Mouse (Mus musculus) layer of hippocampus, adult 11-12 months (tissue): ENCODE data around the gene Nop53.
A peak's percentile ranks its signal among the peaks of the same experiment; 100 is the strongest.
"Not testable (repeated sequence)": the region's sequence is repeated elsewhere in the genome, so short reads cannot be mapped to it uniquely, and the experiment has no call there.

Source experiments
- DNase-seq: peaks from one replicate; pipeline ENCODE4 v3.0.0; 2022; ENCODE audit warnings: low spot score

Gene Nop53

DNA sequence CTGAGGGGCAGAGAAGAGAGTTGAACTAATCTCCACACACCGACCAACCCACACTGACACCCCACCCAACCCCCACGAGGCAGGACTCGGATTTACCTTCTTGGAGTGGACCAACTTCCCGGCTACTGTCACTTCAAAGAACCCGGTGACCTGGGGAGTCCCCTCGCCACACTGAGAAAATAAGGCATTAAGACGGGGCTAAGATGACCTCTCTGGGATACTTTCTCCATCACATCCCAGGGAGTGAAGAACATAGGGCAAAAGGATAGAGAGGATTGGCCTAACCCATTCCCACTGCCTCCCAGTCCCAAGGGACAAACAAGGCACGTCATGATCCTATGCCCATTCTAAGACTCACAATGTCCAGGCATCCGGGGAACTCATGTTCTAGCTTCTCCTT is 25.9 kb downstream of the Nop53 start:
- no peak for DNase-seq

DNA sequence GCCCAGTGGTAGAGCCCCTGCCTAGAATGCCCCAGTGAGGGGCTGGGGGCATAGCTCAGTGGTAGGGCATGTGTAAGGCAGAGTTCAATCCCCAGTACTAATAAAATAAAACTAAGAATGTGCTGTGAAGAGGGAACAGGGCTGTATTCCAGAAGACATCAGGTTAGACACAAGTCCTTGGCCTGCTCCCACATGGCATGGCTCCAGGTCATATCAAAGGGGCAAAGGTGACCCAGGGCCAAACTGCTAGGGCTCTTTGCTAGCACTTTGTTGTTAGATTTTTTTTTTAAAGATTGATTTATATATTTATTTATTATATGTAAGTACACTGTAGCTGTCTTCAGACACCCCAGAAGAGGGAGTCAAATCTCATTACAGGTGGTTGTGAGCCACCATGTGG is 27.5 kb downstream of the Nop53 start:
- DNase-seq = no peak

DNA sequence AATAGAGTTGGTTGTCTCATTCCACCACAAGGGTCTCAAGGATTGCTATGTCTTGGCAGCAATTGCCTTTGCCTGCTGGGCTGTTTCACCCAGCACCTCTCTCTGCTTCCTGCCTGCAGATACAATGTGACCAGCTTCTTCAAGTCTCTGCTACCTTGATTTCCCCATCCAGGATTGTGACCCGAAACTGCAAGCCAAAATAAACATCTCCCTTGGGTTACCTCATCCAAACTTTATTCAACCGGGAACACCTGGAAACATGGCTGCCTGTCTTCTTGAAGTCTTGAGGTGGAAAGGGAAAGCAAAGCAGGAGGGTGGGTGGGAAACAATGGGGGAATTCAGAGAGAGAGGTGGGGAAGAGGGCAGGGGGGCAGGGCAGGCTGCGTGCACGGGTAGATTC is 28.9 kb downstream of the Nop53 start:
- no peak for DNase-seq

- DNase-seq = no peak
These were observed 29.6 kb downstream of the Nop53 start for GRCm38 (mm10) chr7:15916134-15916723.

GRCm38 (mm10) chr7:15915695-15916094 is 30.2 kb downstream of the Nop53 start:
- DNase-seq = not testable (repeated sequence)

- no peak for DNase-seq
These were observed 31.1 kb downstream of the Nop53 start for GRCm38 (mm10) chr7:15914751-15915150.

GRCm38 (mm10) chr7:15914252-15914651 is 31.6 kb downstream of the Nop53 start:
- DNase-seq = no peak

DNA sequence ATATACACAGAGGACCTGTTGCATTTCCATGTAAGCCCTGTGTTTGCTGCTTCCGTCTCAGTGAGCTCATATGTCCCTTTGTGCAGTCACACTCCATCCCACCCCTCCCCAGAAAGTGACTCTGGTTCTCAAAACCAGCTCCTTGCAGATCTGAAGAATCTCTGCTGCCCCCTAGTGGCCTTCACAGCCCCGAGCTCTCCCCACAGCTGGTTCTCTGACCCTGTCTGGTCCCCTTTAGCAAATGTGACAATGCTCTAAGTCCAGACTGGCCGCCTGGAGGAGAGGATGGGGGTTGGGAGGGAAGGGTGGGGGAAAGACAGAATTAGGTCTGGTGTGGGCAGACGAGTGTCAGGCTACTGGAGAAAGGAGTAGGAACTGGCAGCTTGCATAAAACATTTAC is 33.7 kb downstream of the Nop53 start:
- DNase-seq = peak; percentile 79

GRCm38 (mm10) chr7:15910521-15910920 is 35.4 kb downstream of the Nop53 start:
- DNase-seq = no peak

DNA sequence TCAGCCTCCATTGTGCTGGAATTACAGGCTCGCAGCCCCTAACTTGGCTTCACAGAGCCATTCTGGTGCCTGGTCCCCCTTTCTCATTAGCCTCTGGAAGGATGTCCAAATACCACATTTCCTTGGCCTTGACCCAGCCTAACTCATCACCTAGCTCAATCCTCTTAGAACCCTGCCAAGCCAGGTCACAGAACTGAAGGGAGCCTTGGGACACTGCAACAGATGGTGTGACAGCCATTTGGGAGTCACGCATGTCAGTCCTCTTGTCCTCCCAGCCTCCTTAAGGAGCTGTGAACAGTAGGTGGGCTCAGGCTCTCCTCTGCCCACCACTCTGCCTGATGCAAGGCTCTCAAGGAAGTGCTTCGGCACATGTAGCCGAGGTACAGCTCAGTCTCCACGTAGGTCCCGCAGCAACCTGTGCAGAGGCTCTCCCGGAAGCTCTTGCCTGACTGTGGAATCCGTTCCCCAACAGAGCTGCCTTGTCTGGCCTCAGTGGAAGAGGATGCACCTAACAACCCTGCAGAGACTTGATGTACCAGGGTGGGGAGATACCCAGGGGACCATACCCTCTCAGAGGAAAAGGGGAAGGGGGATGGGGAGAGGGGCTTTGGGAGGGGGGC is 37.8 kb downstream of the Nop53 start:
- DNase-seq = no peak

- no peak for DNase-seq
These were observed 39.3 kb downstream of the Nop53 start for GRCm38 (mm10) chr7:15906602-15907001.

DNA sequence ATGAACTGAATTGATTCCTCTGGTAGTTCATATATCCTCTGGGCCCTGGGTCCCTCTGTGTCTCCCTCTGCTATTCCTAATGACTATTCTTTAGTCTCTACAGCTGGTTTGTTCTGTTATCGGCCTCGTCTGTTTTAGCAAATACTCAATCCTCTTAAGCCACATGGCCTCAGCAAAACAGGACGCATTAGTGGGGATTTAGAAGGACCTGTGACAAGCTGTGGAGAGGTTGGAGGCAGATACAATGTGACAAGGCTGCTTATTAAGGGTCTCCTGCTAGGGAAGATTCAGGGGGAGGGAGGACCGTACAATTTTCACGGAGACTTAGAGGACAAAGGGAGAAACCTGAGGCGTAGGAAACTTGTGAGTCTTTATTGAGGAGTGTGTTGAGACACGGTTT is 40.0 kb downstream of the Nop53 start:
- DNase-seq = no peak

DNA sequence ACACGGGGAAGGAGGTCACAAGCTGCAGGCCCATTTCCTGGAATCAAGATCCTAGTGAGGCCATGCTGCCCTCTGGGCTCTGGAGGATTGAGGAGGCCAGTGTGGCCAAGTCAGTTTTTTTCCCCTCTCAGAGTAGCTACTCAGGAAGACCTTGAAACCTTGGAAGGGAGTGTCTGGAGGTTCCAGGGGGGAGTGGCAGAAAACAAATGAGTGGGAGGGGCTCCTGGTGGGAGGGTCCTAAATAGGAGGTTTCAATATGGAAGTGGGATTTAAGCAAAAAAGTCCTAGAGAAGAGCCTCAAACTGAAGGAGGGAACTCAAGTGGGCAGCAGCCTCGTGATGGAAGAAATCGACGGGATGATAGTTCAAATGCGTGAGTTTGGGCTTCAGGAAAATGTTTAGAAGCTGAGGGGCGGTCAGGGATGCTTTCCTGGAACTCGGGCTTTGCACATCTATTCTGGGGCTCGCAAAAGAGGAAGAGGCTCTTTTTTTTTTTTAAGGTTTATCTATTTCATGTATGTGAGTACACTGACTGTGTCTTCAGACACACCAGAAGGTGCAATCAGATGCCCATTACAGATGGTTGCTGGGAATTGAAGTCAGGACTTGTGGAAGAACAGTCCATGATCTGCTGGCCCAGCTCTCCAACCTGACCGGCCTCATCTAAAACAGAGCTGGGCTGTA is 44.4 kb downstream of the Nop53 start:
- DNase-seq = no peak

DNA sequence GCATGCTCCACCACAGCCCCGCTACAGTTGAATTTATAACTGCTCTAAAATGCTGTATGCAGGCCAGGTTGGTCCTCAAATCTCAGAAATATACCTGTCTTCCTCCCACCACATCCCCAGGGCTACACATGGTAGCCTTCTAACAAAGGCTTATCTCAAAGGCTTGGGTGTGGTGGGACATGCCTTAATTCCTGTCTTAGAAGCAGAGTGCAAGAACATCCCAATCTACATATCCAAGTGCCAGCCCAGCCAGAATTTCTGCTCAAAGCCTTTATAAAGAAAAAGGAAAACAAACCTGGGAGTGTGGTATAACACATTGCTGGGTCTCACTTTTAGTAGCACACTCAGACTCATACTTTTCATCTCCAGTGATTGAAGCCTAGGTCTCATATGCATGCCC is 51.6 kb downstream of the Nop53 start:
- no peak for DNase-seq
